Mouse (Mus musculus): ENCODE data around the gene Pcgf6. TPM values are rescaled to one million over a fixed set of nuclear protein-coding genes. Genes with fewer than 3 reads are reported as not detected.

The Pcgf6 gene
- 4.9 and 5.1 TPM in 2 replicates for polyA plus RNA-seq (2012; ENCODE audit: insufficient read depth, insufficient read length, missing spikeins)

GRCm38 (mm10) chr19:47050271-47051032 is at the start of gene Pcgf6:
Pcgf6 (minus strand) TSS chr19:47050906.
- no peak for TF ChIP-seq POLR2A (IDR thresholded peaks at IDR 0.05; ENCODE audit: borderline replicate concordance, low read depth, low read length)
- TF ChIP-seq CTCF (IDR thresholded peaks at IDR 0.05; ENCODE audit: low read depth, low read length): no peak
- Histone ChIP-seq H3K4me3 (ENCODE audit: insufficient read depth, low read length) (peak within 1 kb of the TSS; percentile 90), H3K4me1 (ENCODE audit: control insufficient read depth, insufficient read depth, low read length) (peaks cover 7% of the 10 kb centered on the region; the same call in 1 of the 2 replicates), H3K27ac (ENCODE audit: insufficient read depth, low read depth, low read length) (peak within 1 kb of the TSS; percentile 35)

GRCm38 (mm10) chr19:47090550-47091156 is 39.9 kb upstream of the Pcgf6 start, which contains the start of the genes Usmg5 and Pdcd11:
Usmg5 (minus strand) TSS chr19:47090647.
Pdcd11 (plus strand) TSS chr19:47090768.
- H3K4me1 ChIP-seq (ENCODE audit: control insufficient read depth, insufficient read depth, low read length): peaks cover 17% of the 10 kb centered on the region
- peak within 1 kb of the TSS; percentile 86 for H3K4me3 ChIP-seq (ENCODE audit: insufficient read depth, low read length)
- peak; percentile 52; the same call in 1 of the 2 replicates for TF ChIP-seq POLR2A (IDR thresholded peaks at IDR 0.05; ENCODE audit: borderline replicate concordance, low read depth, low read length)
- no peak for TF ChIP-seq CTCF (IDR thresholded peaks at IDR 0.05; ENCODE audit: low read depth, low read length)
- peak within 1 kb of the TSS; percentile 46 for H3K27ac ChIP-seq (ENCODE audit: insufficient read depth, low read depth, low read length)

- TF ChIP-seq CTCF (IDR thresholded peaks at IDR 0.05; ENCODE audit: low read depth, low read length): no peak
- no peak for TF ChIP-seq POLR2A (IDR thresholded peaks at IDR 0.05; ENCODE audit: borderline replicate concordance, low read depth, low read length)
- Histone ChIP-seq H3K27ac (ENCODE audit: insufficient read depth, low read depth, low read length) (peak overlapping the region; percentile 46), H3K4me3 (ENCODE audit: insufficient read depth, low read length) (peak overlapping the region; percentile 86), H3K4me1 (ENCODE audit: control insufficient read depth, insufficient read depth, low read length) (peaks cover 17% of the 10 kb centered on the region)
Observed at GRCm38 (mm10) chr19:47089718-47090525, 39.2 kb upstream of the Pcgf6 start.

GRCm38 (mm10) chr19:47088226-47088625 is 37.5 kb upstream of the Pcgf6 start:
- Histone ChIP-seq H3K27ac (ENCODE audit: insufficient read depth, low read depth, low read length) (no peak overlapping the region), H3K4me1 (ENCODE audit: control insufficient read depth, insufficient read depth, low read length) (peaks cover 17% of the 10 kb centered on the region), H3K4me3 (ENCODE audit: insufficient read depth, low read length) (no peak overlapping the region)
- TF ChIP-seq CTCF (IDR thresholded peaks at IDR 0.05; ENCODE audit: low read depth, low read length): no peak
- no peak for TF ChIP-seq POLR2A (IDR thresholded peaks at IDR 0.05; ENCODE audit: borderline replicate concordance, low read depth, low read length)

GRCm38 (mm10) chr19:47067924-47068611 is 17.4 kb upstream of the Pcgf6 start:
- Histone ChIP-seq H3K4me1 (ENCODE audit: control insufficient read depth, insufficient read depth, low read length) (peaks cover 7% of the 10 kb centered on the region; the same call in 1 of the 2 replicates), H3K27ac (ENCODE audit: insufficient read depth, low read depth, low read length) (peak overlapping the region; percentile 57), H3K4me3 (ENCODE audit: insufficient read depth, low read length) (peak overlapping the region; percentile 75)
- no peak for TF ChIP-seq POLR2A (IDR thresholded peaks at IDR 0.05; ENCODE audit: borderline replicate concordance, low read depth, low read length)

GRCm38 (mm10) chr19:47067096-47067882 is 16.6 kb upstream of the Pcgf6 start, which contains the start of gene Taf5:
Taf5 (plus strand) TSS chr19:47067746.
- peaks cover 7% of the 10 kb centered on the region; the same call in 1 of the 2 replicates for H3K4me1 ChIP-seq (ENCODE audit: control insufficient read depth, insufficient read depth, low read length)

GRCm38 (mm10) chr19:47065860-47066259 is 15.2 kb upstream of the Pcgf6 start:
- no peak overlapping the region for H3K27ac ChIP-seq (ENCODE audit: insufficient read depth, low read depth, low read length)
- H3K4me3 ChIP-seq (ENCODE audit: insufficient read depth, low read length): no peak overlapping the region
- peaks cover 7% of the 10 kb centered on the region; the same call in 1 of the 2 replicates for H3K4me1 ChIP-seq (ENCODE audit: control insufficient read depth, insufficient read depth, low read length)
- TF ChIP-seq POLR2A (IDR thresholded peaks at IDR 0.05; ENCODE audit: borderline replicate concordance, low read depth, low read length) (no peak), CTCF (IDR thresholded peaks at IDR 0.05; ENCODE audit: low read depth, low read length) (peak; percentile 6; the same call in 1 of the 2 replicates)

More at GRCm38 (mm10) chr19:47067096-47067882, 16.6 kb upstream of the Pcgf6 start, which contains the start of gene Taf5:
- TF ChIP-seq POLR2A (IDR thresholded peaks at IDR 0.05; ENCODE audit: borderline replicate concordance, low read depth, low read length): no peak
- TF ChIP-seq CTCF (IDR thresholded peaks at IDR 0.05; ENCODE audit: low read depth, low read length): no peak
- Histone ChIP-seq H3K4me3 (ENCODE audit: insufficient read depth, low read length) (peak within 1 kb of the TSS; percentile 75), H3K27ac (ENCODE audit: insufficient read depth, low read depth, low read length) (peak within 1 kb of the TSS; percentile 57)

- TF ChIP-seq POLR2A (IDR thresholded peaks at IDR 0.05; ENCODE audit: borderline replicate concordance, low read depth, low read length) (no peak), CTCF (IDR thresholded peaks at IDR 0.05; ENCODE audit: low read depth, low read length) (no peak)
- Histone ChIP-seq H3K4me1 (ENCODE audit: control insufficient read depth, insufficient read depth, low read length) (no peaks in the 10 kb centered on the region), H3K4me3 (ENCODE audit: insufficient read depth, low read length) (no peak overlapping the region), H3K27ac (ENCODE audit: insufficient read depth, low read depth, low read length) (no peak overlapping the region)
Observed at GRCm38 (mm10) chr19:47057684-47058083, 7.0 kb upstream of the Pcgf6 start.

All from bone marrow macrophage, adult 2 months (primary cell).